Mouse (Mus musculus) MEL (cell line): ENCODE measurements around the gene Xpot.

Source experiments
- MAFK ChIP-seq: IDR thresholded peaks from 2 replicates; pipeline ENCODE4 v1.6.1; 2011; ENCODE audit warnings: low read depth, mild to moderate bottlenecking, low read length, improper control_type of control experiment, borderline replicate concordance
- MAX ChIP-seq: IDR thresholded peaks from 2 replicates; pipeline ENCODE4 v1.6.1; 2011; ENCODE audit warnings: low read length, improper control_type of control experiment
- RAD21 ChIP-seq: IDR thresholded peaks from 2 replicates; pipeline ENCODE4 v1.6.1; 2011; ENCODE audit warnings: mild to moderate bottlenecking, low read depth, low read length, improper control_type of control experiment
- ZC3H11A ChIP-seq: IDR thresholded peaks from 2 replicates; pipeline ENCODE4 v1.6.1; 2012; ENCODE audit warnings: low read depth, mild to moderate bottlenecking, inconsistent platforms, low read length, improper control_type of control experiment

GRCm38 (mm10) chr10:121623670-121624069, 2.5 kb downstream of the Xpot start:
- TF ChIP-seq ZC3H11A (no peak), RAD21 (no peak), MAX (no peak), MAFK (no peak)
